Mouse (Mus musculus): ENCODE results near the gene Gm15294. TPM values are rescaled to one million over a fixed set of nuclear protein-coding genes. Genes with fewer than 3 reads are reported as not detected.

The Gm15294 gene
- polyA plus RNA-seq (2015; fragmentation: Nextera tagmentation; extraction: Ambion mirVana), result not detected in 2 replicates

DNA sequence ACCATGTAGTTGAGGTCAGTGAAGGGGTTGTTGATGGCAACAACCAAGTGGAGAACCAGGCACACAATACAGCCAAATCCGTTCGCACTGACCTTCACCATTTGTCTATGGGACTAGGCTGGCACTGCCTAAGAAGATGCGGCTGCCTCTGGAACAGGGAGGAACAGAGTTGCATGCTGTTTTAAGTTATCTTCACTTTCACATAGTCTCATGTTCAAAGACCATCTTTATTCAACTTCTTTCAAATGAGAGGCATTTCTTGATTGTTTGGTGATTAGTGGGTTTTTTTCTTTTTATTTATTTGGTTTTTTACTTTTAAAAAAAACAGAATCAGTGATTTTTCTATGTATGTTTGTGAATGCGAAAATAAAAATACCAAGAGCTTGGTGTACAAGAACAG is at the start of gene Gm15294:
TSS of gene Gm15294 (minus strand) at position 101 of the 400 bp plus-strand sequence.
- H3K36me3 ChIP-seq (ENCODE audit: poor library complexity, severe bottlenecking), result no peaks in the 10 kb centered on the region
- WGBS, result 81% methylated on average over 4 of the region's 4 CpGs
- no peaks in the 10 kb centered on the region for H3K4me1 ChIP-seq
- no peaks in the 10 kb centered on the region for H3K9me3 ChIP-seq (replicated peaks)
- H3K27me3 ChIP-seq, result no peaks in the 10 kb centered on the region
- no peak for ATAC-seq
- no peak within 1 kb of the TSS for H3K4me3 ChIP-seq
- H3K9ac ChIP-seq, result no peak within 1 kb of the TSS
- H3K27ac ChIP-seq, result no peak within 1 kb of the TSS
- H3K4me2 ChIP-seq, result no peak within 1 kb of the TSS

DNA sequence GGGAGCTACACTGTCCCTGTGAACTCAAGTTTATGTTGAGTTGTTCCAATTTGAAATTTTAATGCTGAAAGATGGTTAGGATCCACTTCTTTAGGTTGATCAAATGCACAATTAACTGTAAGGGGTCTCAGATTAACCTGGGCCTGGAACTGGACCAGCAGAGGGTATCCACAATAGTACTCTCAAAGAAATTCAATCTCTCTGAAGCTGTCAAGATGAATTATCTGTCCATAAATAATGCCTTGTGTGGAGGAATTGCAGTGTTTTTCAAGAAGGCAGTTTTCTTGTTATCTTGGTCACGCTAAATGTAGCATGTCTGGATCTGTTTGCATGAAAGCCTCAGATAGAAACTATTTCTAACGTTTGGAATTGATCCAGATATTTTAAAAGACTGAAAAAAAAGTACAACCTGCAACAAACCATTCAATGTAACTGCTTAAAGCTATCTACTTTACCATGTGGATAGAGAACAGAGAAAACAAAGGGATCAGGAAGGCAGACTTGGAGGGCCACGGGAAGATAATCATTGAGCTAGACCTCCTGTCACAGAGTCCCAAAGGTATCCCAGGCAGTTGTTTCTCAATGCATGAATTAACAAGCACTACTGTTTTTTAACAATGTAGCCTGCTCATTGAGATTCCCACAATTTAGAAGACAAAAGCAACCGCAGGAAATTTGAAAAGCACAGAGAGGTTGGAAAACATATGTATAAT is 9.5 kb upstream of the Gm15294 start:
- H3K27ac ChIP-seq, result no peak overlapping the region
- H3K36me3 ChIP-seq (ENCODE audit: poor library complexity, severe bottlenecking), result no peaks in the 10 kb centered on the region
- H3K4me2 ChIP-seq, result no peak overlapping the region
- H3K9me3 ChIP-seq (replicated peaks), result no peaks in the 10 kb centered on the region
- no peaks in the 10 kb centered on the region for H3K4me1 ChIP-seq
- ATAC-seq, result no peak
- no peak overlapping the region for H3K9ac ChIP-seq
- 50% methylated on average over 4 of the region's 4 CpGs for WGBS
- H3K27me3 ChIP-seq, result no peaks in the 10 kb centered on the region
- no peak overlapping the region for H3K4me3 ChIP-seq

DNA sequence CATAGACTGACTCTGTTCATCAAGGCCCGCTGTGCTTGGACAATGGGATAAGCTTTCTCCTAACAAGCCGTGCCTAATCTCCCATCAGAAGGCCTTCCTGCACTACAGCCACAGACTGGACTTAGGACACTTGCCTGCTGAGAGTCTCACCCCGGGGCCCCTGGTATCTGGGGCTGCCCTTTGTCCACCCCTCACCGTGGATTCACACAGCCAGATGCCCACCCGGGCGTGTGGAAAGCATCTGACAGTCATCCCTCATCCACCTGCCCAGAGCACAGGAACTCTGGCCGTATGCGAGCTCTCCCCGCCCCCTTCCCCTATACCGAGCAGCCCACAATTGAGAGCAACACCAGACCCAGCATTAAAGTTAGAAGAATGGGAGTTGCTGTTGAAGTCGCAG is 1.0 kb downstream of the Gm15294 start:
- no peaks in the 10 kb centered on the region for H3K36me3 ChIP-seq (ENCODE audit: poor library complexity, severe bottlenecking)
- H3K27me3 ChIP-seq, result no peaks in the 10 kb centered on the region
- no peak; the same call in 1 of the 2 replicates for ATAC-seq
- H3K27ac ChIP-seq, result no peak overlapping the region
- no peak overlapping the region for H3K4me2 ChIP-seq
- H3K9me3 ChIP-seq (replicated peaks), result no peaks in the 10 kb centered on the region
- H3K4me3 ChIP-seq, result no peak overlapping the region
- H3K9ac ChIP-seq, result no peak overlapping the region
- H3K4me1 ChIP-seq, result no peaks in the 10 kb centered on the region
- WGBS, result 35% methylated on average over 11 of the region's 11 CpGs

DNA sequence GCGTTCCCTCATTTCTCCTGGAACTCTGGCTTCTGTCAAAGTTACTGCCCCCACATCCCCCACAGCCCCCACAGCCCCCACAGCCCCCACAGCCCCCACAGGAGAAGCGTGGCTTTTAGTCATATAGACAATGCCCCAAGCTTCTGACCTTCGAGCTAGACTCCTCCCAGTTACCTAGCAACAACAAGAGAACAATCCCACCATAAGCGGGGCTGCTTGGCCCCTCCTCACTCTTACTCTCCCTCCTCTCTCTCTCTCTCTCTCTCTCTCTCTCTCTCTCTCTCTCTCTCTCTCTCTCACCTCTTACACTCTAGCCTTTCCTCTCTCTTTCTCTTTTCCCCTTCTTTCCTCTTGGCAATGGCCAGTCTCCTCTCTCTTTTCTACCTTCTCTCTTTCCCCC is 1.4 kb downstream of the Gm15294 start:
- Histone ChIP-seq H3K9me3 (replicated peaks) (no peaks in the 10 kb centered on the region), H3K4me3 (no peak overlapping the region), H3K9ac (no peak overlapping the region), H3K36me3 (ENCODE audit: poor library complexity, severe bottlenecking) (no peaks in the 10 kb centered on the region), H3K27me3 (no peaks in the 10 kb centered on the region), H3K4me1 (no peaks in the 10 kb centered on the region), H3K27ac (no peak overlapping the region), H3K4me2 (no peak overlapping the region)
- ATAC-seq, result no peak
- WGBS, result 37% methylated on average over 3 of the region's 4 CpGs

DNA sequence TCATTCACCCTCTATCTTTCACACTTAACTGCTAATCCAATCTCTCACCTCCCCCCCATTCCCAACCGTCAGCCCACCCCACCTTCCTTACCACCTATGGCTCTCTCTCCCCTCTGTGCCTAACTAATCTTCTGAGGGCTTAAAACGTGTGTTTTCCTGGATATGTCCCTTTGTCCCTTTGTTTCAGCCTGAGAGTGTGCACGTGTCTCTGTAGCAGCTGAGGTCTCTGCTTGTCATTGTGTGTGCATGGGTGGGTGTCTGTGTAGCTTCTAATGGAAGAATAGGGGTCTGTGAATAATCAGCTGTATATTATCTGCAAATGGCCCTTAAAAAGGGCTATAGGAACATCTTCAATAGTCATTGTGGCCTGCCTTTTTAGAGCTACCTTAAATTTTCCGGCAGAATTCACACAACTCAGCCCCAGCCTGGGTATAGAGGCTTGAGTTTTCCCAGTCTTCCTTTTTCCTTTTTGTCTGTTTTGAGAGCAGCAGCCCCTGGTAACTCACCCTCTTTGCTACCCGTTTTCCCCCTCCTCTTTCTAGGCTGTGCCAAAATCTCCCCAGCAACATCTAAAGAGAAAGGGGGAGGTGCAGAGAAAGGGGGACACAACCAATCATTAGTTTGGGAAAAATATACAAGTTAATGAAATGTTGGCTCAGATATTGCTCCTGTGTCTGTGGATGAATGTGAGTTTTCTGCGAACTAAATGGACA is 19.2 kb downstream of the Gm15294 start:
- WGBS, result 19% methylated on average over 6 of the region's 6 CpGs
- ATAC-seq, result peak; percentile 70; the same call in 1 of the 2 replicates
- Histone ChIP-seq H3K9ac (no peak overlapping the region), H3K36me3 (ENCODE audit: poor library complexity, severe bottlenecking) (no peaks in the 10 kb centered on the region), H3K27ac (no peak overlapping the region; the same call in none of the 2 replicates), H3K4me1 (peaks cover 5% of the 10 kb centered on the region; the same call in 1 of the 2 replicates), H3K4me2 (no peak overlapping the region), H3K4me3 (no peak overlapping the region), H3K27me3 (no peaks in the 10 kb centered on the region), H3K9me3 (replicated peaks) (no peaks in the 10 kb centered on the region)

Other genes with a start within 250 kb of the Gm15294 start
- 0.70 and 1.9 TPM in 2 replicates for gene Irs4, start 150.0 kb downstream of the Gm15294 start, polyA plus RNA-seq (2015; fragmentation: Nextera tagmentation; extraction: Ambion mirVana)